Mouse (Mus musculus): Measurements from ENCODE around the gene Recql5. TPM values are rescaled to one million over a fixed set of nuclear protein-coding genes. Genes with fewer than 3 reads are reported as not detected.
A peak's percentile ranks its signal among the peaks of the same experiment; 100 is the strongest.
"Not testable (repeated sequence)": the region's sequence is repeated elsewhere in the genome, so short reads cannot be mapped to it uniquely, and the experiment has no call there.

Gene Recql5
- total RNA-seq, 2 experiments from 2014 or later: 20.5 to 24.8 TPM

GRCm38 (mm10) chr11:115859143-115859945 is 73.9 kb downstream of the Recql5 start:
- peak; percentile 91 to 95 for DNase-seq

DNA sequence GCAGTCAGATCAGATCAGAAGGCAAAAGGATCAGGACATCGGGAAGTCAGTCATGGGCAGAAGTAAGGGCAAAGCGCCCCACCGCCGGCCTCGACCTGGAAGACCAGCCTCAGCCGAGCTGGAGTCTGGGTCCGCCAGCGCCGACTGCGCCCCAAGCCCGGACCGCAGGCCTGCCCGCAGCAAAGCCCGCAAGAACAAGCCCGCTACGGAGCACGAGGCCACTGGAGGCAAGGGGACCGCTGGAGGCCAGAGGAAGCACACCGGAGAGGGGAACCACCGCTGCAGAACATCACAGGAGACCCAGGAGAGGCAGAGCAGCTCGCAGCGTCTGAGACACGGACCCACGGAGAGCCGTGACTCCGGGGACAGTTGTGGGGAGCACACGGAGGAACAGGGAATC is 74.9 kb downstream of the Recql5 start, which contains the start of gene Myo15b:
Myo15b (plus strand) TSS at position 53 of the 400 bp plus-strand sequence.
- DNase-seq: no peak

DNA sequence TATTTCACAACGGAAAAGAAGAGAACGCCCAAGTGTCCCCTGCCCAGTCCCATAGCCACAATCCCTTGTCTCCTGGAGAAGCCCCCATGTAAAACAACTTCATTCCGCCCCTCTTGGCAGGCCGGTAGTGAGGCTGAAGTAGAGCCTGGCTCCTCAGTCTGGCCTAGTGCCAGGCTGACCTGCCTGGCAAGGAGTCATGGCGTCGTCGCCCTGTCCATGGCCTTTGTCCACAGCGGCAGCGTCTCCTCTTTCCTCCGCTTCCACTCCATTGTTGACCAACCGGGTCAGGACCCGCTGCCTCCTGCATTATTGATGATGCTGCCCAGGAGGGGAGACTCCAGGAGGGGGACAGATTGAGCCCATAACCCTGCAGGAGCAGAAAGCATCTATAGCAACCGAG is 75.3 kb downstream of the Recql5 start:
- no peak for DNase-seq

GRCm38 (mm10) chr11:115857146-115857545 is 76.1 kb downstream of the Recql5 start:
- not testable (repeated sequence) for DNase-seq

GRCm38 (mm10) chr11:115854674-115855073 is 78.6 kb downstream of the Recql5 start:
- DNase-seq: no peak

- DNase-seq: no peak
Measured at GRCm38 (mm10) chr11:115845819-115846218, 87.5 kb downstream of the Recql5 start.

DNA sequence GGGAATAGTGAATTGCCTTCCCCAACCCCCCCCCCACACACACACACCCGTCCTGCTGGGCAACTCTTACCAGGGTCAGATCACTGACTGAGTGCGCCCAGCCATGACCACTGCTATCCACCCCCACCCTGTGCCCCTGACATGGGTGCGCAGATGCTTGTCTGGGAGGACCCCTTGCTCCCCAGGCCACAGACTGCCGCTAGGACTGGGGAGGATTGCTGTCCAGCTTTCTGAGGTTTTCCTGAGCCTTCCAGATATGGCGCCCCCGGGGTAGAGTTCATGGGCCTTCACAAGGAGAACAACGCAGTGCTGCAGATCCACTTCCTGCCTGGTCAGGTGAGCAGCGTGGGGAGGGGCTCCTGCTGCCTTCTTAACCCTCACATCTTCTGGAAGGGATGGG is 89.0 kb downstream of the Recql5 start:
- no peak for DNase-seq

DNA sequence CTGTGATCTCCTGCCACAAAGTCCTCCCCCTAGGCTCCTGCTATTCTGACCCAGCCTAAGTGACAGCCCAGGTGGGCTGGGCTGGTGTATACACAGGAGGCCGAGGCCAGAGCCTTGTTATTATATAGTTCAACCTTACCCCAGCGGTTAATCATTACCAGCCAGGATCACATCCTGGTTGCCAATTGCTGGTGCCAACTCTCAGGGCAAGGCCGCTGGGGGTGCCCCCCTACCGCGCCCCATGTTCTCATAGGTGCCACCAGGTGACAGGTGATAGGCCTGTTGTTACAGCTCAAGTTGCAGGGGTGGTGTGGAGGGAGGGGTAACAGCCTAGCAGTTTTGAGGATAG is 89.4 kb downstream of the Recql5 start:
- DNase-seq: no peak

- no peak for DNase-seq
Measured at GRCm38 (mm10) chr11:115843141-115843890, 90.0 kb downstream of the Recql5 start.

Other genes starting within 250 kb of the Recql5 start
- 100 to 1,000 TPM; 132 to 158 TPM for gene Grb2, start 224.9 kb downstream of the Recql5 start, total RNA-seq (2021)
- 10 to 100 TPM; 74.6 to 95.5 TPM for gene Tmem94, start 168.0 kb downstream of the Recql5 start, total RNA-seq (2021)
- gene Caskin2, start 119.8 kb downstream of the Recql5 start, total RNA-seq (2021): 10 to 100 TPM; 58.9 to 72.9 TPM
- gene Tsen54, start 118.8 kb downstream of the Recql5 start, total RNA-seq (2021): 10 to 100 TPM; 17.1 to 21.4 TPM
- gene Llgl2, start 109.4 kb downstream of the Recql5 start, total RNA-seq (2021): 10 to 100 TPM in 1 of 2 experiments, 1 to 10 TPM in 1; 4.9 to 10.9 TPM
- under 1 TPM; 0.20 TPM for gene Myo15b, start 75.1 kb downstream of the Recql5 start, total RNA-seq (2021)
- under 1 TPM in 1 of 2 experiments, not detected in 1; 0.26 TPM for gene Smim5, start 33.5 kb downstream of the Recql5 start, total RNA-seq (2021)
- gene Smim6, start 21.5 kb downstream of the Recql5 start, total RNA-seq (2021): not detected
- 10 to 100 TPM; 40.8 to 42.5 TPM for gene Sap30bp, start 195 bp downstream of the Recql5 start, total RNA-seq (2021)
- gene Itgb4, start 41.2 kb upstream of the Recql5 start, total RNA-seq (2021): 1 to 10 TPM; 2.3 to 3.1 TPM
- gene Galk1, start 79.2 kb upstream of the Recql5 start, total RNA-seq (2021): 10 to 100 TPM; 40.7 to 50.3 TPM
- gene H3f3b, start 94.5 kb upstream of the Recql5 start, total RNA-seq (2021): 100 to 1,000 TPM; 347 to 353 TPM
- 10 to 100 TPM; 18.3 to 20.2 TPM for gene Unk, start 96.8 kb upstream of the Recql5 start, total RNA-seq (2021)
- under 1 TPM; 0.49 to 0.66 TPM for gene Unc13d, start 144.5 kb upstream of the Recql5 start, total RNA-seq (2021)
- gene Wbp2, start 153.5 kb upstream of the Recql5 start, total RNA-seq (2021): 100 to 1,000 TPM; 157 to 178 TPM
- 10 to 100 TPM; 14.7 to 23.0 TPM for gene Trim47, start 193.7 kb upstream of the Recql5 start, total RNA-seq (2021)
- 10 to 100 TPM in 1 of 2 experiments, 1 to 10 TPM in 1; 9.3 to 11.7 TPM for gene Trim65, start 197.7 kb upstream of the Recql5 start, total RNA-seq (2021)
- gene Mrpl38, start 205.4 kb upstream of the Recql5 start, total RNA-seq (2021): 100 to 1,000 TPM in 1 of 2 experiments, 10 to 100 TPM in 1; 95.9 to 107 TPM
- gene Fbf1, start 234.7 kb upstream of the Recql5 start, total RNA-seq (2021): 10 to 100 TPM; 38.4 to 41.6 TPM